Mouse (Mus musculus): ENCODE data around the gene Siglece. TPM values are rescaled to one million over a fixed set of nuclear protein-coding genes. Genes with fewer than 3 reads are reported as not detected.

The Siglece gene
- total RNA-seq (2012; rRNA removed) (not detected in 2 replicates), total RNA-seq (2014; rRNA removed) (0.14 TPM in 1 of 2 replicates, not detected in the other), polyA plus RNA-seq (2012; ENCODE audit: insufficient read length, low read depth) (0.14 and 0.23 TPM in 2 replicates)

- DNase-seq (ENCODE audit: extremely low read depth): no peak
- dilution Hi-C loops (cut with MboI; ENCODE audit: extremely low pct_ligation_motif_present, extremely low pct_unique_long_range_greater_than_20kb, low sequenced_read_pairs): no loop called here
- Histone ChIP-seq H3K4me3 (replicated peaks in 1 of 3; ENCODE audit: low read depth in 2 of 3, low read length in 2 of 3, poor library complexity in 1 of 3) (no peak within 1 kb of the TSS), H3K9ac (ENCODE audit: insufficient read depth, low read depth) (no peak within 1 kb of the TSS), H3K79me2 (replicated peaks; ENCODE audit: control insufficient read depth, extremely low read depth, insufficient read depth, poor library complexity, severe bottlenecking) (no peaks in the 10 kb centered on the region), H3K4me1 (ENCODE audit: control insufficient read depth in 1 of 2, insufficient read depth in 2 of 2) (no peaks in the 10 kb centered on the region), H3K4me2 (ENCODE audit: insufficient read depth, low read depth, poor library complexity, severe bottlenecking) (no peak within 1 kb of the TSS), H3K27ac (ENCODE audit: insufficient read depth, low read depth) (no peak within 1 kb of the TSS), H3K36me3 (replicated peaks in 1 of 2; ENCODE audit: control insufficient read depth in 1 of 2, insufficient read depth in 1 of 2, low read length in 1 of 2) (no peaks in the 10 kb centered on the region), H3K9me3 (replicated peaks; ENCODE audit: low read length) (no peaks in the 10 kb centered on the region), H3K27me3 (replicated peaks) (no peaks in the 10 kb centered on the region)
- in situ Hi-C loops (cut with MboI; ENCODE audit: low pct_ligation_motif_present, low pct_unique_long_range_greater_than_20kb, low sequenced_read_pairs): no loop called here
- TF ChIP-seq GABPA (IDR thresholded peaks at IDR 0.05; ENCODE audit: insufficient replicate concordance, low read depth, low read length): no peak
- no peak for TF ChIP-seq ELF1 (IDR thresholded peaks at IDR 0.05; ENCODE audit: low read depth, low read length)
- TF ChIP-seq NRF1 (IDR thresholded peaks at IDR 0.05; ENCODE audit: low read depth, low read length): no peak
- TF ChIP-seq HCFC1 (IDR thresholded peaks at IDR 0.05; ENCODE audit: low read depth, low read length): no peak
- TF ChIP-seq RCOR1 (conservative IDR thresholded peaks at IDR 0.05; ENCODE audit: low read depth, low read length): no peak
- no peak for TF ChIP-seq KAT2A (IDR thresholded peaks at IDR 0.05; ENCODE audit: insufficient replicate concordance, low read length)
- TF ChIP-seq ZNF384 (IDR thresholded peaks at IDR 0.05; ENCODE audit: low read depth, low read length): no peak
- TF ChIP-seq ETS1 (conservative IDR thresholded peaks at IDR 0.05; ENCODE audit: low read depth, low read length): no peak
- no peak for TF ChIP-seq MEF2A (IDR thresholded peaks at IDR 0.05; ENCODE audit: borderline replicate concordance, low read depth, low read length)
- no peak for TF ChIP-seq TCF12 (IDR thresholded peaks at IDR 0.05; ENCODE audit: low read depth, low read length)
- no peak for TF ChIP-seq PAX5 (IDR thresholded peaks at IDR 0.05; ENCODE audit: low read length)
- no peak for TF ChIP-seq MAX (IDR thresholded peaks at IDR 0.05; ENCODE audit: low read length)
- no peak for TF ChIP-seq MXI1 (IDR thresholded peaks at IDR 0.05; ENCODE audit: low read depth, low read length)
- no peak for TF ChIP-seq USF1 (IDR thresholded peaks at IDR 0.05; ENCODE audit: low read depth, low read length)
Measured at GRCm38 (mm10) chr7:43660002-43660401, at the start of gene Siglece. TSS of gene Siglece (minus strand) at chr7:43660161.

- no peaks in the 10 kb centered on the region for H3K36me3 ChIP-seq (replicated peaks in 1 of 2; ENCODE audit: control insufficient read depth in 1 of 2, insufficient read depth in 1 of 2, low read length in 1 of 2)
- DNase-seq (ENCODE audit: extremely low read depth): no peak
- in situ Hi-C loops (cut with MboI; ENCODE audit: low pct_ligation_motif_present, low pct_unique_long_range_greater_than_20kb, low sequenced_read_pairs) (no loop called here), dilution Hi-C loops (cut with MboI; ENCODE audit: extremely low pct_ligation_motif_present, extremely low pct_unique_long_range_greater_than_20kb, low sequenced_read_pairs) (no loop called here)
- peaks cover 84% of the 10 kb centered on the region for H3K27me3 ChIP-seq (replicated peaks)
- no peaks in the 10 kb centered on the region for H3K79me2 ChIP-seq (replicated peaks; ENCODE audit: control insufficient read depth, extremely low read depth, insufficient read depth, poor library complexity, severe bottlenecking)
- no peak within 1 kb of the TSS for H3K27ac ChIP-seq (ENCODE audit: insufficient read depth, low read depth)
- no peak within 1 kb of the TSS for H3K9ac ChIP-seq (ENCODE audit: insufficient read depth, low read depth)
- TF ChIP-seq CTCF (conservative IDR thresholded peaks at IDR 0.05 in 1 of 2, IDR thresholded peaks at IDR 0.05 in 1 of 2; ENCODE audit: low read depth in 2 of 2, low read length in 2 of 2): no peak
- peaks cover 0 to 3% of the 10 kb centered on the region in 2 experiments; a peak in 1 of 4 replicates for H3K4me1 ChIP-seq (ENCODE audit: control insufficient read depth in 1 of 2, insufficient read depth in 2 of 2)
- no peak within 1 kb of the TSS for H3K4me2 ChIP-seq (ENCODE audit: insufficient read depth, low read depth, poor library complexity, severe bottlenecking)
- no peaks in the 10 kb centered on the region for H3K9me3 ChIP-seq (replicated peaks; ENCODE audit: low read length)
- no peak within 1 kb of the TSS for H3K4me3 ChIP-seq (replicated peaks in 1 of 3; ENCODE audit: low read depth in 2 of 3, low read length in 2 of 3, poor library complexity in 1 of 3)
Measured at GRCm38 (mm10) chr7:43690118-43690517, 30.2 kb upstream of the Siglece start, which contains the start of gene Klk14. TSS of gene Klk14 (plus strand) at chr7:43690418.

All from CH12.LX (cell line).